Mouse (Mus musculus) left cerebral cortex, adult 18-20 months (tissue): Measurements from ENCODE around the gene Rbmy. TPM values are rescaled to one million over a fixed set of nuclear protein-coding genes. Genes with fewer than 3 reads are reported as not detected.
"Not testable (repeated sequence)": the region's sequence is repeated elsewhere in the genome, so short reads cannot be mapped to it uniquely, and the experiment has no call there.

ENCODE experiments used
- DNase-seq, 2 experiments: peaks; one replicate each; pipeline ENCODE4 v3.0.0; 2021 to 2022; ENCODE audit warnings: low spot score in 2 of 2, mixed read lengths in 1 of 2
- long read RNA-seq, 2 experiments: library from polyadenylated mRNA; stranded (forward); transcript quantifications; one replicate each; pipeline ENCODE4 v2.0.0; 2021
- total RNA-seq, 2 experiments: library from RNA; stranded (reverse); gene quantifications; 2 replicates each; pipeline ENCODE4 v1.2.3; 2021

The Rbmy gene
- not detected for total RNA-seq
- long read RNA-seq, experiment 1 = 0 reads
- long read RNA-seq, experiment 2 = 0 reads

DNA sequence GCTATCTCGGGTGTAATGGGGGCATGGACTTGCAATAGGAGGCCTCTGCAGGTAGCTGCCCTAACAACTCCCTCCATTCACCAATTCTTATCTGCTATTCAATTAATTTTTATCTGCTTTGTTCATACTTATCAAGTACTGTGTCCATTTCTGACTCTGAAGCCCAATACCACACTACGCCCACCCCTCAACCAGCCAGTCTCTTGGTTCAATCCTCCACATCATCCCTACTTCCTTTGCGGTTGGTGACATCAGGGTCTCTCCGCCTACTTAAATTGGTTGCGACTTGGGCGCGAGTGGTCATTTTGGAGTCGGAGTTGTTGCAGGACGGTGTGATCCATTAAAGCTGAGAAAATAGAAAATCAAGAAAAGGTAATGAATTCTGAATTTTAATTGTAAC, at the start of gene Rbmy, which contains the start of gene Gm10256:
Gene Rbmy, plus strand, starts transcription at position 301 of the 400 bp plus-strand sequence.
Gene Gm10256, plus strand, starts transcription at position 320 of the 400 bp plus-strand sequence.
- not testable (repeated sequence) for DNase-seq

DNA sequence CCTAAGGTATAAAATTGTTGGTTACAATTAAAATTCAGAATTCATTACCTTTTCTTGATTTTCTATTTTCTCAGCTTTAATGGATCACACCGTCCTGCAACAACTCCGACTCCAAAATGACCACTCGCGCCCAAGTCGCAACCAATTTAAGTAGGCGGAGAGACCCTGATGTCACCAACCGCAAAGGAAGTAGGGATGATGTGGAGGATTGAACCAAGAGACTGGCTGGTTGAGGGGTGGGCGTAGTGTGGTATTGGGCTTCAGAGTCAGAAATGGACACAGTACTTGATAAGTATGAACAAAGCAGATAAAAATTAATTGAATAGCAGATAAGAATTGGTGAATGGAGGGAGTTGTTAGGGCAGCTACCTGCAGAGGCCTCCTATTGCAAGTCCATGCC, 34.4 kb upstream of the Rbmy start, which contains the start of gene Gm4064:
Gene Gm4064, minus strand, starts transcription at position 101 of the 400 bp plus-strand sequence.
- DNase-seq = not testable (repeated sequence)

Other genes starting within 250 kb of the Rbmy start
- gene H2al2c, start 231.6 kb upstream of the Rbmy start, total RNA-seq = not detected
- not detected for gene Sry, start 167.0 kb upstream of the Rbmy start, total RNA-seq
- gene H2al2b, start 110.0 kb upstream of the Rbmy start, total RNA-seq = not detected
- gene Gm4064, start 34.5 kb upstream of the Rbmy start, total RNA-seq = not detected
- gene Gm10256, start within 50 bp of the Rbmy start, total RNA-seq = not detected
- gene Gm10352, start 70.3 kb downstream of the Rbmy start, total RNA-seq = not detected
- gene Gm29289, start 101.9 kb downstream of the Rbmy start, total RNA-seq = not detected